Comparison of ENCODE assay signal across 13 mouse cellular contexts in the genomic region with DNA sequence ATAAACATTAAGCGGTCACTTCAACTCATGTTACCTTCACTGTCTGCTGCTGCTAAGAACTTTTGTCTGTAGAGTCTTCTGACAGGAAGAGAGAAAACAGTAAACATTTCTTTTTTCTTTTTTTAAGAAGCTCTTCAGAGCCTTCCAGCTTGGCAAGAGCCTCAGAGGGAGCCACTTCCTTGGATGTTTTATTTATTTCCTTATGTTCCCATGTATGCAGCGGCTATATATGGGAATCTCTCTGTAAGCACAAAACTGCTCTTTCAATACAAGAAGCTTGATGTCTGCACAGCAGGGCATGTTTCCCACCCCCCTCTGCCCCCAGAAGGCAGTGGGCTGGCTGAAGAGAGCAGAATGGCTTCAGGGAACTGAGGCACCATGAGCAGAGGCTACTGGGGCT. TPM values are rescaled to one million over a fixed set of nuclear protein-coding genes. Genes with fewer than 3 reads are reported as not detected.
"Had no signal": no experiment of that assay in that cellular context is flagged by ENCODE, and none has a peak within 500 bp of the region (broad histone marks: within the 10 kb centered on the region; RNA-seq: fewer than 3 reads in every experiment).

No protein-coding gene starts in this region.

- H3K9ac ChIP-seq: liver, embryonic 15.5 days; midbrain, embryonic 13.5 days had no signal

- DNase-seq: kidney, adult 11 months; kidney, postnatal 14 days; lung, postnatal 10 days; right cerebral cortex, postnatal 14 days; thymus, postnatal 14 days had no signal

- H3K27ac ChIP-seq: left cerebral cortex, adult 2 months; limb, embryonic 10.5 days; liver, embryonic 15.5 days; midbrain, embryonic 13.5 days had no signal

- H3K4me1 ChIP-seq: liver, embryonic 15.5 days had no signal

- H3K27me3 ChIP-seq: liver, embryonic 15.5 days; midbrain, embryonic 13.5 days had no signal

- H3K4me2 ChIP-seq: liver, embryonic 11.5 days; liver, embryonic 15.5 days; midbrain, embryonic 13.5 days had no signal

- H3K36me3 ChIP-seq: limb, embryonic 10.5 days; liver, embryonic 15.5 days; midbrain, embryonic 13.5 days had no signal

- H3K4me3 ChIP-seq: left cerebral cortex, adult 2 months; limb, embryonic 10.5 days; liver, embryonic 15.5 days; midbrain, embryonic 13.5 days had no signal

- H3K9me3 ChIP-seq: limb, embryonic 10.5 days; liver, embryonic 15.5 days; midbrain, embryonic 13.5 days had no signal

- ATAC-seq: midbrain, embryonic 13.5 days had no signal

RNA-seq across cellular contexts. Expression of a gene that starts 30.0 kb away (rescaled TPM):
- total RNA-seq: megakaryocyte progenitor cell, adult 5-6 weeks had no signal
- polyA plus RNA-seq: spleen, adult 2 months; urinary bladder, adult 2 months had no signal
